Mouse (Mus musculus): Measurements from ENCODE around the gene Yeats4. TPM values are rescaled to one million over a fixed set of nuclear protein-coding genes. Genes with fewer than 3 reads are reported as not detected.

Gene Yeats4
- polyA plus RNA-seq, 1 experiment, result 27.8 TPM

DNA sequence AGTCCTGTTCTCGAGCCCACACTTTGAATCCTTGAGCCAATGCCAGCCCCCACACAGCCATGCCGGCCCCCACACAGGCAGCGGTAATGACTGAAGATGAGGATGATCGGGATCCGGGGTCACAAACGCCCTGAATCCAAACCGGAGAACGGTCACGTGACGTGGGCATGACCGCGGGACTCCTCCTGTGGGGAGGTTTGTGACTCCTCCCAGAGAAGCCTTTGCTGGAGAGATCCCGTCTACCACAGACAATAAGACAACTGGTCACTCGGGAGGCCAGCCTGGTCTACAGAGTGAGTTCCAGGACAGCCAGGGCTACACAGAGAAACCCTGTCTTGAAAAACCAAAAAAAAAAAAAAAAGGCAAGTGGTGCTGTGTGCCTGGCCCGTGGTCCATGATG, 16.1 kb downstream of the Yeats4 start:
- Histone ChIP-seq H3K36me3 (ENCODE audit: control insufficient read depth, insufficient read depth) (peaks cover 3% of the 10 kb centered on the region), H3K79me2 (ENCODE audit: control insufficient read depth, insufficient read depth) (no peaks in the 10 kb centered on the region), H3K4me2 (ENCODE audit: low read depth) (no peak overlapping the region), H3K4me3 (no peak overlapping the region), H3K27me3 (ENCODE audit: control insufficient read depth, insufficient read depth, insufficient read length) (no peaks in the 10 kb centered on the region), H3ac (ENCODE audit: control insufficient read depth, insufficient read length) (no peak overlapping the region)
- no peak for TF ChIP-seq MYOG (IDR thresholded peaks at IDR 0.05; ENCODE audit: control insufficient read depth in 1 of 3, insufficient read depth in 1 of 3, insufficient read length in 2 of 3, low read depth in 2 of 3)
- TF ChIP-seq USF1 (IDR thresholded peaks at IDR 0.05; ENCODE audit: low read depth), result no peak
- no peak for TF ChIP-seq POLR2AphosphoS2 (IDR thresholded peaks at IDR 0.05; ENCODE audit: insufficient read length, low read depth)
- no peak for TF ChIP-seq TCF3 (IDR thresholded peaks at IDR 0.05; ENCODE audit: insufficient read length, low read depth)
- no peak for TF ChIP-seq SRF (IDR thresholded peaks at IDR 0.05; ENCODE audit: control insufficient read depth, insufficient read length, low read depth)
- TF ChIP-seq E2F4 (IDR thresholded peaks at IDR 0.05; ENCODE audit: insufficient read depth), result no peak
- no peak for TF ChIP-seq TCF12 (IDR thresholded peaks at IDR 0.05; ENCODE audit: insufficient read depth, poor library complexity, severe bottlenecking)
- no peak for TF ChIP-seq MAX (IDR thresholded peaks at IDR 0.05; ENCODE audit: low read depth)
- no peak for TF ChIP-seq REST (IDR thresholded peaks at IDR 0.05; ENCODE audit: insufficient read depth, insufficient read length)
- TF ChIP-seq MYOD1 (IDR thresholded peaks at IDR 0.05; ENCODE audit: control insufficient read depth in 1 of 3, insufficient read length in 2 of 3, low read depth in 2 of 3), result no peak
- TF ChIP-seq CEBPB (IDR thresholded peaks at IDR 0.05; ENCODE audit: insufficient read depth, poor library complexity, severe bottlenecking), result no peak
- TF ChIP-seq POLR2A (IDR thresholded peaks at IDR 0.05; ENCODE audit: insufficient read length, low read depth), result no peak

DNA sequence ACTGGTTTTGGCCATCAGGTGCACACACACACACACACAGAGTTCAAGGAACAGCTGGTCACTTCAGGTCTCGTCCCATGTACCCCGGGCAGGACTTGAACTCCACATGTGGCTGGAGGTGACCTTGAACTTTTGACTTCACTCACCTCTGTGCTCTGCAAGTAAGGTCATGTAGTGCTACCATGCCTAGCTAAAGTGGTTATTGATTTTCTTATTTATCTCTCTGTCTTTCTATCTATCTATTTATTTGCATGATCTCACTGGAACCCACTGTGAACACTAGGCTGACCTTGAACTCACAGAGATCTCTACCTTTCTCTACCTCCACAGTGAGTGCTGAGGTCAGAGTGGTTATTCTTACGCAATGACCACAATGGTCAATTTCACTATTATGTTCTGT, 18.2 kb downstream of the Yeats4 start:
- H3K4me3 ChIP-seq, result no peak overlapping the region
- no peak overlapping the region for H3K4me2 ChIP-seq (ENCODE audit: low read depth)
- H3K79me2 ChIP-seq (ENCODE audit: control insufficient read depth, insufficient read depth), result no peaks in the 10 kb centered on the region
- no peaks in the 10 kb centered on the region for H3K27me3 ChIP-seq (ENCODE audit: control insufficient read depth, insufficient read depth, insufficient read length)
- no peaks in the 10 kb centered on the region for H3K36me3 ChIP-seq (ENCODE audit: control insufficient read depth, insufficient read depth)
- no peak overlapping the region for H3ac ChIP-seq (ENCODE audit: control insufficient read depth, insufficient read length)
- TF ChIP-seq TCF3 (IDR thresholded peaks at IDR 0.05; ENCODE audit: insufficient read length, low read depth), result no peak
- TF ChIP-seq USF1 (IDR thresholded peaks at IDR 0.05; ENCODE audit: low read depth), result no peak
- TF ChIP-seq E2F4 (IDR thresholded peaks at IDR 0.05; ENCODE audit: insufficient read depth), result no peak
- no peak for TF ChIP-seq MYOD1 (IDR thresholded peaks at IDR 0.05; ENCODE audit: control insufficient read depth in 1 of 3, insufficient read length in 2 of 3, low read depth in 2 of 3)
- no peak for TF ChIP-seq SRF (IDR thresholded peaks at IDR 0.05; ENCODE audit: control insufficient read depth, insufficient read length, low read depth)
- TF ChIP-seq POLR2A (IDR thresholded peaks at IDR 0.05; ENCODE audit: insufficient read length, low read depth), result no peak
- no peak for TF ChIP-seq CEBPB (IDR thresholded peaks at IDR 0.05; ENCODE audit: insufficient read depth, poor library complexity, severe bottlenecking)
- no peak for TF ChIP-seq TCF12 (IDR thresholded peaks at IDR 0.05; ENCODE audit: insufficient read depth, poor library complexity, severe bottlenecking)
- TF ChIP-seq POLR2AphosphoS2 (IDR thresholded peaks at IDR 0.05; ENCODE audit: insufficient read length, low read depth), result no peak
- TF ChIP-seq MYOG (IDR thresholded peaks at IDR 0.05; ENCODE audit: control insufficient read depth in 1 of 3, insufficient read depth in 1 of 3, insufficient read length in 2 of 3, low read depth in 2 of 3), result no peak

DNA sequence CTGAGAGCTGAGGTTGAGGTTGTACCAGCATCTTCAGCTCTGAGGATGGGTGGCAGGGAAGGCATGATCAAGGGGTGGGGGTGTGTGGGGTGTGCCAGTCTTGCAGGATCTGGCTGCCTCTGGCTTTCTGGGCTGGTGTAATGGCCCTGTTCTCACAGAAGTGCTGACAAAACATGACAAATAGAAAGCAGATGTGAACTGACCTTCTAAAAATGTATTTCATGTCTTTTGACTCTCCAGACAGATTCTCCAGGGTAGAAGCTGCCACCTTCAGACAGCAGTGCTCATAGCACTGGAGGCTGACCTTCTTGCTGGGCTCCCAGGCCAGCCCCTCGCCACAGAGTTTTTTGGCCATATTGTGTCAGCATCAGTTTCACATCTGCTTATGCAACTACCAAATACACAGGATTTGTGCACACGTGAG, 20.7 kb downstream of the Yeats4 start:
- H3K4me3 ChIP-seq, result no peak overlapping the region
- no peaks in the 10 kb centered on the region for H3K79me2 ChIP-seq (ENCODE audit: control insufficient read depth, insufficient read depth)
- no peaks in the 10 kb centered on the region for H3K36me3 ChIP-seq (ENCODE audit: control insufficient read depth, insufficient read depth)
- TF ChIP-seq POLR2A (IDR thresholded peaks at IDR 0.05; ENCODE audit: insufficient read length, low read depth) (no peak), POLR2AphosphoS2 (IDR thresholded peaks at IDR 0.05; ENCODE audit: insufficient read length, low read depth) (no peak), TCF12 (IDR thresholded peaks at IDR 0.05; ENCODE audit: insufficient read depth, poor library complexity, severe bottlenecking) (no peak), TCF3 (IDR thresholded peaks at IDR 0.05; ENCODE audit: insufficient read length, low read depth) (no peak), MYOG (IDR thresholded peaks at IDR 0.05; ENCODE audit: control insufficient read depth in 1 of 3, insufficient read depth in 1 of 3, insufficient read length in 2 of 3, low read depth in 2 of 3) (no peak), E2F4 (IDR thresholded peaks at IDR 0.05; ENCODE audit: insufficient read depth) (no peak), USF1 (IDR thresholded peaks at IDR 0.05; ENCODE audit: low read depth) (no peak)
- H3ac ChIP-seq (ENCODE audit: control insufficient read depth, insufficient read length), result no peak overlapping the region
- no peak overlapping the region for H3K4me2 ChIP-seq (ENCODE audit: low read depth)
- H3K27me3 ChIP-seq (ENCODE audit: control insufficient read depth, insufficient read depth, insufficient read length), result no peaks in the 10 kb centered on the region

DNA sequence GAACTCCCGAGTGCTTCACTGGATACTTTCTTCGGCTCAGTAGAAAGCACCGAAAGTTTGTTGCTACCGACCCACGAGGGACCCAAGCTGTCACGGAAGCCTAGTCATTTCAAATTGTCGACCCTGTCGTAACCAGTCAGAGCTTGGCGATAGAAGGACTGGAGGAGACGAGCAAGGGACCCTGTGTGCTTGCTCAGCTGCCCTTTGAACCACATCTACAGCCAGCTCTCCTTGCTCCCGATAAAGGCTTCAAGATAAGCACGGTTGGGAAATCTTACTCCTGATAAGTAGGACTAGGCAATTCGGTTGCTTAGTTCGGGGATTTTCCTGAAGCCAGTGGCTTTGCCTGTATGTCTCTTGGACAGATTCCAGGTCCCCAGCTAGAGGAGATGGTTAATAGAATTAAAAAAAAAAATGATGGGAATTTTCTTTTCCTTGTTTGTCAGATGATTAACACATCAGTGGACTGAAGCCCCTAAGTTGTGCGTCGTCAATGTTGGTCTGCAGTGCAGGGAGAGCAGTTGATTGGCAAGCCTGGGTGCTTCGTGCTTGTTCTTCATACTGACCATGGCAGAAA, 21.2 kb downstream of the Yeats4 start:
- H3K4me2 ChIP-seq (ENCODE audit: low read depth), result no peak overlapping the region
- no peak overlapping the region for H3ac ChIP-seq (ENCODE audit: control insufficient read depth, insufficient read length)
- no peaks in the 10 kb centered on the region for H3K79me2 ChIP-seq (ENCODE audit: control insufficient read depth, insufficient read depth)
- H3K4me3 ChIP-seq, result no peak overlapping the region
- H3K36me3 ChIP-seq (ENCODE audit: control insufficient read depth, insufficient read depth), result no peaks in the 10 kb centered on the region
- H3K27me3 ChIP-seq (ENCODE audit: control insufficient read depth, insufficient read depth, insufficient read length), result no peaks in the 10 kb centered on the region
- TF ChIP-seq MAX (IDR thresholded peaks at IDR 0.05; ENCODE audit: low read depth) (no peak), POLR2AphosphoS2 (IDR thresholded peaks at IDR 0.05; ENCODE audit: insufficient read length, low read depth) (no peak), POLR2A (IDR thresholded peaks at IDR 0.05; ENCODE audit: insufficient read length, low read depth) (no peak), TCF3 (IDR thresholded peaks at IDR 0.05; ENCODE audit: insufficient read length, low read depth) (no peak), CEBPB (IDR thresholded peaks at IDR 0.05; ENCODE audit: insufficient read depth, poor library complexity, severe bottlenecking) (no peak), REST (IDR thresholded peaks at IDR 0.05; ENCODE audit: insufficient read depth, insufficient read length) (no peak), USF1 (IDR thresholded peaks at IDR 0.05; ENCODE audit: low read depth) (no peak), SRF (IDR thresholded peaks at IDR 0.05; ENCODE audit: control insufficient read depth, insufficient read length, low read depth) (no peak), E2F4 (IDR thresholded peaks at IDR 0.05; ENCODE audit: insufficient read depth) (no peak), TCF12 (IDR thresholded peaks at IDR 0.05; ENCODE audit: insufficient read depth, poor library complexity, severe bottlenecking) (no peak), MYOG (IDR thresholded peaks at IDR 0.05; ENCODE audit: control insufficient read depth in 1 of 3, insufficient read depth in 1 of 3, insufficient read length in 2 of 3, low read depth in 2 of 3) (no peak), MYOD1 (IDR thresholded peaks at IDR 0.05; ENCODE audit: control insufficient read depth in 1 of 3, insufficient read length in 2 of 3, low read depth in 2 of 3) (no peak)

Data from myocyte (in vitro differentiated cells).